In genomic region chrX:60503995-60504394, GRCm38 (mm10) we compare ENCODE assay signal across 10 mouse cellular contexts. TPM values are rescaled to one million over a fixed set of nuclear protein-coding genes. Genes with fewer than 3 reads are reported as not detected.
A peak's percentile ranks its signal among the peaks of the same experiment; 100 is the strongest.
DNase-seq lines count a peak whose midpoint lies in the region; ATAC-seq lines count a peak whose summit lies in the region.
"Had no signal": no experiment of that assay in that cellular context is flagged by ENCODE, and none has a peak within 500 bp of the region (broad histone marks: within the 10 kb centered on the region; RNA-seq: fewer than 3 reads in every experiment).

No protein-coding gene starts in this region.

- ATAC-seq in forebrain, embryonic 12.5 days (ENCODE audit: low FRiP score), result 0 out of 2 replicates have a peak, but pooled peaks have one; percentile 39

- H3K9ac ChIP-seq in forebrain, embryonic 12.5 days, result no peak overlapping the region

- no peak overlapping the region for H3K27ac ChIP-seq in forebrain, embryonic 12.5 days

- no peaks in the 10 kb centered on the region for H3K27me3 ChIP-seq in forebrain, embryonic 12.5 days

- H3K4me3 ChIP-seq in forebrain, embryonic 12.5 days (replicated peaks), result no peak overlapping the region

- no peak overlapping the region for H3K4me2 ChIP-seq in forebrain, embryonic 12.5 days

- no peaks in the 10 kb centered on the region for H3K36me3 ChIP-seq in forebrain, embryonic 12.5 days (replicated peaks)

- DNase-seq in adrenal gland, adult 18-20 months (ENCODE audit: low spot score in 2 of 2), result peak; percentile 2 to 21
- DNase-seq in adrenal gland, postnatal 4 days (ENCODE audit: low spot score in 2 of 2), result no peak
- DNase-seq in right cerebral cortex, adult 18-20 months, result peak; percentile 4
- DNase-seq in right cerebral cortex, postnatal 36 days (ENCODE audit: low spot score in 2 of 2), result no peak
- DNase-seq in kidney, postnatal 10 days, result peak; percentile 30
- DNase-seq in mesoderm, embryonic 11.5 days (ENCODE audit: low read depth, low spot score), result peak; percentile 54
- no peak for DNase-seq in thymus, postnatal 10 days (ENCODE audit: low spot score in 2 of 2)

- no peaks in the 10 kb centered on the region for H3K9me3 ChIP-seq in forebrain, embryonic 12.5 days

- H3K4me1 ChIP-seq in forebrain, embryonic 12.5 days, result no peaks in the 10 kb centered on the region

RNA-seq across cellular contexts. Expression of gene Gm7073, which starts 35.1 kb away (rescaled TPM):
- not detected for total RNA-seq in adrenal gland, adult 18-20 months (2021)
- not detected for total RNA-seq in adrenal gland, postnatal 4 days (2021)
- polyA plus RNA-seq in forebrain, embryonic 12.5 days (2016; fragmentation: Nextera tagmentation; extraction: Ambion mirVana), result not detected in 2 replicates
- polyA plus RNA-seq: C2C12; liver, embryonic 16.5 days had no signal

Comparison
In these comparisons a context has a peak if more than half of its experiments do, and no peak if none do; other contexts are left out.
1. DNase-seq: peak in adrenal gland, adult 18-20 months (2 of 2), right cerebral cortex, adult 18-20 months (single experiment), kidney, postnatal 10 days (single experiment) and mesoderm, embryonic 11.5 days (single experiment); none in adrenal gland, postnatal 4 days (0 of 2), right cerebral cortex, postnatal 36 days (0 of 2) and thymus, postnatal 10 days (0 of 2).